Mouse (Mus musculus): ENCODE measurements around the gene Adgrl1.
"Not testable (repeated sequence)": the region's sequence is repeated elsewhere in the genome, so short reads cannot be mapped to it uniquely, and the experiment has no call there.

The Adgrl1 gene

GRCm38 (mm10) chr8:83954749-83955105 is 54.8 kb downstream of the Adgrl1 start:
- in situ Hi-C loops (cut with MboI, MseI): loop anchor here (5.0 kb wide), 1 partner anchor 57 kb away; no protein-coding TSS in a partner anchor

GRCm38 (mm10) chr8:83955106-83955957 is 55.4 kb downstream of the Adgrl1 start, which contains the start of the genes Gm10644 and Asf1b:
Gm10644 (minus strand) TSS chr8:83955205.
Asf1b (plus strand) TSS chr8:83955507.
- in situ Hi-C loops (cut with MboI, MseI): no loop called here

- in situ Hi-C loops (cut with MboI, MseI): no loop called here
Measured at GRCm38 (mm10) chr8:83955958-83956218, 56.0 kb downstream of the Adgrl1 start.

GRCm38 (mm10) chr8:83956789-83957188 is 56.9 kb downstream of the Adgrl1 start:
- in situ Hi-C loops (cut with MboI, MseI): no loop called here

GRCm38 (mm10) chr8:83964015-83964765 is 64.3 kb downstream of the Adgrl1 start:
- in situ Hi-C loops (cut with MboI, MseI): no loop called here

GRCm38 (mm10) chr8:83967701-83968100 is 67.8 kb downstream of the Adgrl1 start:
- in situ Hi-C loops (cut with MboI, MseI): no loop called here

GRCm38 (mm10) chr8:83971121-83971520 is 71.2 kb downstream of the Adgrl1 start:
- in situ Hi-C loops (cut with MboI, MseI): no loop called here

GRCm38 (mm10) chr8:83971661-83972060 is 71.8 kb downstream of the Adgrl1 start:
- in situ Hi-C loops (cut with MboI, MseI): no loop called here

GRCm38 (mm10) chr8:83972150-83973120 is 72.5 kb downstream of the Adgrl1 start, which contains the start of gene Prkaca:
Prkaca (plus strand) TSS chr8:83972993.
- in situ Hi-C loops (cut with MboI, MseI): no loop called here

- in situ Hi-C loops (cut with MboI, MseI): no loop called here
Measured at GRCm38 (mm10) chr8:83973161-83974031, 73.5 kb downstream of the Adgrl1 start.

- in situ Hi-C loops (cut with MboI, MseI): no loop called here
Measured at GRCm38 (mm10) chr8:83974521-83974920, 74.6 kb downstream of the Adgrl1 start.

- in situ Hi-C loops (cut with MboI, MseI): no loop called here
Measured at GRCm38 (mm10) chr8:83976101-83976630, 76.3 kb downstream of the Adgrl1 start.

GRCm38 (mm10) chr8:83976779-83977350 is 77.0 kb downstream of the Adgrl1 start:
- in situ Hi-C loops (cut with MboI, MseI): no loop called here

GRCm38 (mm10) chr8:83977646-83978045 is 77.7 kb downstream of the Adgrl1 start:
- in situ Hi-C loops (cut with MboI, MseI): no loop called here

GRCm38 (mm10) chr8:83978200-83978599 is 78.3 kb downstream of the Adgrl1 start:
- in situ Hi-C loops (cut with MboI, MseI): no loop called here

GRCm38 (mm10) chr8:83980250-83980649 is 80.3 kb downstream of the Adgrl1 start:
- in situ Hi-C loops (cut with MboI, MseI): no loop called here

GRCm38 (mm10) chr8:83980845-83981244 is 80.9 kb downstream of the Adgrl1 start:
- in situ Hi-C loops (cut with MboI, MseI): no loop called here

- in situ Hi-C loops (cut with MboI, MseI): no loop called here
Measured at GRCm38 (mm10) chr8:83981533-83981932, 81.6 kb downstream of the Adgrl1 start.

- in situ Hi-C loops (cut with MboI, MseI): no loop called here
Measured at GRCm38 (mm10) chr8:83982449-83982848, 82.5 kb downstream of the Adgrl1 start.

- in situ Hi-C loops (cut with MboI, MseI): not testable (repeated sequence)
Measured at GRCm38 (mm10) chr8:83983222-83983621, 83.3 kb downstream of the Adgrl1 start.

Measured in T-helper 1 cell (primary cell).